Mouse (Mus musculus) lung, adult 10 weeks (tissue): ENCODE results near the gene Krtap10-4. TPM values are rescaled to one million over a fixed set of nuclear protein-coding genes. Genes with fewer than 3 reads are reported as not detected.

Experiments
- polyA plus RNA-seq: library from polyadenylated mRNA; stranded (reverse); fragments of 350-450 nt; fragmentation: Illumina TruSeq; extraction: RNeasy Lipid Tissue Mini Kit (QIAGEN cat#74804); gene quantifications from one replicate; pipeline ENCODE4 v1.2.3, GENCODE M21; 2014; ENCODE audit warnings: low read depth, low replicate concordance; ENCODE audit not compliant: insufficient read depth

The Krtap10-4 gene
- not detected for polyA plus RNA-seq

GRCm38 (mm10) chr10:77826951-77827350 lies at the start of gene Krtap10-4:
TSS of gene Krtap10-4 (minus strand) at chr10:77827095.

GRCm38 (mm10) chr10:77861675-77862074 lies 34.8 kb upstream of the Krtap10-4 start, which contains the start of gene Gm3285:
TSS of gene Gm3285 (plus strand) at chr10:77861975.

GRCm38 (mm10) chr10:77852559-77852958 lies 25.7 kb upstream of the Krtap10-4 start, which contains the start of gene Gm10318:
TSS of gene Gm10318 (plus strand) at chr10:77852859.

GRCm38 (mm10) chr10:77846503-77846902 lies 19.6 kb upstream of the Krtap10-4 start, which contains the start of gene Gm36176:
TSS of gene Gm36176 (plus strand) at chr10:77846803.

GRCm38 (mm10) chr10:77835647-77836046 lies 8.8 kb upstream of the Krtap10-4 start, which contains the start of gene Krtap10-10:
TSS of gene Krtap10-10 (plus strand) at chr10:77835947.

GRCm38 (mm10) chr10:77814382-77814781 lies 12.5 kb downstream of the Krtap10-4 start, which contains the start of gene Gm2696:
TSS of gene Gm2696 (plus strand) at chr10:77814682.

GRCm38 (mm10) chr10:77811743-77812142 lies 15.2 kb downstream of the Krtap10-4 start, which contains the start of gene Gm9507:
TSS of gene Gm9507 (minus strand) at chr10:77811843.

GRCm38 (mm10) chr10:77798921-77799508 lies 27.9 kb downstream of the Krtap10-4 start, which contains the start of gene Gm19668:
TSS of gene Gm19668 (minus strand) at chr10:77799133.

GRCm38 (mm10) chr10:77794976-77795375 lies 31.9 kb downstream of the Krtap10-4 start, which contains the start of gene Gm9639:
TSS of gene Gm9639 (minus strand) at chr10:77795076.

GRCm38 (mm10) chr10:77787876-77788275 lies 39.0 kb downstream of the Krtap10-4 start, which contains the start of gene Gm7137:
TSS of gene Gm7137 (minus strand) at chr10:77788200.

GRCm38 (mm10) chr10:77782442-77782841 lies 44.5 kb downstream of the Krtap10-4 start, which contains the start of gene Gm3250:
TSS of gene Gm3250 (minus strand) at chr10:77782542.

GRCm38 (mm10) chr10:77776844-77777243 lies 50.1 kb downstream of the Krtap10-4 start, which contains the start of gene Gm7138:
TSS of gene Gm7138 (minus strand) at chr10:77776944.

Other genes starting within 250 kb of the Krtap10-4 start
- 165 TPM for gene Pttg1ip, start 245.4 kb downstream of the Krtap10-4 start, polyA plus RNA-seq
- gene Sumo3, start 221.0 kb downstream of the Krtap10-4 start, polyA plus RNA-seq, result 119 TPM
- gene Gm49325, start 220.9 kb downstream of the Krtap10-4 start, polyA plus RNA-seq, result 1.5 TPM
- 44.6 TPM for gene Ube2g2, start 204.8 kb downstream of the Krtap10-4 start, polyA plus RNA-seq
- not detected for gene Tspear, start 140.5 kb downstream of the Krtap10-4 start, polyA plus RNA-seq
- not detected for gene Gm19402, start 136.3 kb downstream of the Krtap10-4 start, polyA plus RNA-seq
- not detected for gene Gm9508, start 129.9 kb downstream of the Krtap10-4 start, polyA plus RNA-seq
- not detected for gene Gm10272, start 120.5 kb downstream of the Krtap10-4 start, polyA plus RNA-seq
- gene Gm10024, start 115.6 kb downstream of the Krtap10-4 start, polyA plus RNA-seq, result not detected
- not detected for gene Gm10142, start 111.3 kb downstream of the Krtap10-4 start, polyA plus RNA-seq
- not detected for gene Krtap12-1, start 106.5 kb downstream of the Krtap10-4 start, polyA plus RNA-seq
- gene Gm10100, start 100.6 kb downstream of the Krtap10-4 start, polyA plus RNA-seq, result not detected
- not detected for gene Gm18596, start 84.5 kb downstream of the Krtap10-4 start, polyA plus RNA-seq
- gene Gm9736, start 75.7 kb downstream of the Krtap10-4 start, polyA plus RNA-seq, result not detected
- not detected for gene Gm3233, start 67.4 kb downstream of the Krtap10-4 start, polyA plus RNA-seq
- gene Gm3238, start 55.8 kb downstream of the Krtap10-4 start, polyA plus RNA-seq, result not detected
- gene Gm7138, start 50.2 kb downstream of the Krtap10-4 start, polyA plus RNA-seq, result not detected
- gene Gm3250, start 44.6 kb downstream of the Krtap10-4 start, polyA plus RNA-seq, result not detected
- not detected for gene Gm7137, start 38.9 kb downstream of the Krtap10-4 start, polyA plus RNA-seq
- not detected for gene Gm9639, start 32.0 kb downstream of the Krtap10-4 start, polyA plus RNA-seq
- not detected for gene Gm19668, start 28.0 kb downstream of the Krtap10-4 start, polyA plus RNA-seq
- gene Gm9507, start 15.3 kb downstream of the Krtap10-4 start, polyA plus RNA-seq, result not detected
- gene Gm2696, start 12.4 kb downstream of the Krtap10-4 start, polyA plus RNA-seq, result not detected
- gene Krtap10-10, start 8.9 kb upstream of the Krtap10-4 start, polyA plus RNA-seq, result not detected
- not detected for gene Gm36176, start 19.7 kb upstream of the Krtap10-4 start, polyA plus RNA-seq
- not detected for gene Gm10318, start 25.8 kb upstream of the Krtap10-4 start, polyA plus RNA-seq
- gene Gm3285, start 34.9 kb upstream of the Krtap10-4 start, polyA plus RNA-seq, result not detected
- 0.40 TPM for gene Lrrc3, start 75.4 kb upstream of the Krtap10-4 start, polyA plus RNA-seq
- 0.96 TPM for gene Trpm2, start 143.5 kb upstream of the Krtap10-4 start, polyA plus RNA-seq
- 9.4 TPM for gene 1810043G02Rik, start 151.4 kb upstream of the Krtap10-4 start, polyA plus RNA-seq
- 21.7 TPM for gene Pfkl, start 183.0 kb upstream of the Krtap10-4 start, polyA plus RNA-seq
- 0.54 TPM for gene Dnmt3l, start 214.9 kb upstream of the Krtap10-4 start, polyA plus RNA-seq
- not detected for gene Aire, start 216.5 kb upstream of the Krtap10-4 start, polyA plus RNA-seq
- gene Icosl, start 242.2 kb upstream of the Krtap10-4 start, polyA plus RNA-seq, result 11.7 TPM